Mouse (Mus musculus) liver, embryonic 16.5 days (tissue): ENCODE measurements around the gene Trpm3. TPM values are rescaled to one million over a fixed set of nuclear protein-coding genes. Genes with fewer than 3 reads are reported as not detected.

Experiments
- ATAC-seq: fragments of 200-750 bp; cut with Nextera tagmentation; 2 replicates; pipeline ENCODE4 v1.8.0; 2017; ENCODE audit warnings: low read depth, mild to moderate bottlenecking, moderate number of reproducible peaks, moderate library complexity
- H3K27ac ChIP-seq: fragments of 300-500 bp; sonication (generic); 2 replicates; pipeline ENCODE4 v1.5.1; 2014; ENCODE audit warnings: mild to moderate bottlenecking, low read length
- H3K27me3 ChIP-seq: fragments of 300-500 bp; sonication (generic); 2 replicates; pipeline ENCODE4 v1.6.1; 2014; ENCODE audit warnings: low read depth, low read length, mixed read lengths; ENCODE audit not compliant: control insufficient read depth, insufficient read depth
- H3K36me3 ChIP-seq: fragments of 300-500 bp; sonication (generic); 2 replicates; pipeline ENCODE4 v1.6.1; 2014; ENCODE audit warnings: mild to moderate bottlenecking; ENCODE audit not compliant: control insufficient read depth, insufficient read depth
- H3K4me1 ChIP-seq: fragments of 300-500 bp; sonication (generic); 2 replicates; pipeline ENCODE4 v1.6.1; 2014; ENCODE audit warnings: low read depth, low read length, mixed read lengths; ENCODE audit not compliant: control insufficient read depth
- H3K4me2 ChIP-seq: fragments of 300-500 bp; sonication (generic); 2 replicates; pipeline ENCODE4 v1.6.1; 2014; ENCODE audit warnings: low read depth, low read length, mixed read lengths
- H3K4me3 ChIP-seq: fragments of 300-500 bp; sonication (generic); 2 replicates; pipeline ENCODE4 v1.5.1; 2014; ENCODE audit warnings: low read depth, mild to moderate bottlenecking, low read length
- H3K9ac ChIP-seq: fragments of 300-500 bp; sonication (generic); 2 replicates; pipeline ENCODE4 v1.6.1; 2014; ENCODE audit warnings: low read depth, low read length
- H3K9me3 ChIP-seq: fragments of 300-500 bp; sonication (generic); replicated peaks from 2 replicates; pipeline ENCODE4 v1.6.1; 2016; ENCODE audit warnings: low read length; ENCODE audit not compliant: control insufficient read depth
- WGBS: fragments of 180-500 bp; shearing (Covaris S2); extraction: QIAGEN DNeasy Blood & Tissue Kit; methylation state at CpG from one replicate; pipeline ENCODE4 v1.1.7; 2014; ENCODE audit not compliant: insufficient replicate concordance; 5-methylcytosine and 5-hydroxymethylcytosine counted together
- polyA plus RNA-seq: library from polyadenylated mRNA; unstranded; fragments of >200 nt; fragmentation: Nextera tagmentation; extraction: Ambion mirVana; gene quantifications from 2 replicates; pipeline ENCODE4 v1.2.1, GENCODE M21; 2015

Gene Trpm3
- polyA plus RNA-seq, 1 experiment from 2014 or later, result 0.04 TPM

DNA sequence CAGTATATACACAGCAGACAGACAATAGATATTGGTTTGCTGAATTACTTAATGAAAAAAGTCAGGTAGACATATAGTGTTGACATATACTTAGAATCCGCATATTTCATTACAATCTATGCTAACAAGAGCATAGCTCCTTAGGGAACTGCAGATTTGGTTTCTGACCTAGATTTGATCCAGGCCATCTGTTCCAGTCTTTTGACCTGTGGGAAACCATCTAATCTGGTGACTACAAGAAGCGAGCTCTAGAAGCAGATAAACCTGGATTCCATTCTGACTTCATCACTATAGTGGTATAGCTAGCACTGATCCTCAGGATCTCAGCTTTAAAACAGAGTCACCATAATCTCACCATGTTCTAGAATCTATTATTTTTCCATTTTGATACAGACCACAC is 665.5 kb downstream of the Trpm3 start:
- Histone ChIP-seq H3K9ac (no peak overlapping the region), H3K27me3 (no peaks in the 10 kb centered on the region), H3K9me3 (no peaks in the 10 kb centered on the region), H3K4me2 (no peak overlapping the region), H3K27ac (no peak overlapping the region), H3K4me3 (no peak overlapping the region), H3K4me1 (no peaks in the 10 kb centered on the region), H3K36me3 (no peaks in the 10 kb centered on the region)
- ATAC-seq, result no peak
- WGBS, result 42% methylated on average over 2 of the region's 2 CpGs

DNA sequence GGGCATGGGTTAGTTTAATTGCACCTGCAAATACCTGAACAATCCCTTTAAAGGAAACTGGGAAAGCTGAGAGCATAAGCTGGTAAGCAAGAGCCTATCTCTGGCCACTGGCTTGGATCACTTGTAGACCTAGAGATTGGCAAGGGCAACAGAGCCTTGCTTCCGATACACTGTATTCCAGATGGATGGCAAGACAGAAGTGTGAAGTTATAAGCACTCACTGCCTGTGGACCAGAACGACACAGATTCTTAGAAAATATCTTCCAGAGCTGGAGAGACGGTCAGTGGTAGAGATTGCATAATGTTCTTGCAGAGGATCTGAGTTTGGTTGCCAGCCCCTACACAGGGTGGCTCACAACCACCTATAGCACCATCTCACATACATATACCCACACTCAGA is 671.4 kb downstream of the Trpm3 start:
- H3K27me3 ChIP-seq, result no peaks in the 10 kb centered on the region
- no peak overlapping the region for H3K4me3 ChIP-seq
- H3K4me1 ChIP-seq, result no peaks in the 10 kb centered on the region
- H3K27ac ChIP-seq, result no peak overlapping the region
- WGBS, result 60% methylated on average over 3 of the region's 3 CpGs
- H3K36me3 ChIP-seq, result no peaks in the 10 kb centered on the region
- ATAC-seq, result no peak
- no peak overlapping the region for H3K9ac ChIP-seq
- H3K4me2 ChIP-seq, result no peak overlapping the region
- H3K9me3 ChIP-seq, result no peaks in the 10 kb centered on the region

GRCm38 (mm10) chr19:22821741-22822140 is 682.9 kb downstream of the Trpm3 start:
- no peaks in the 10 kb centered on the region for H3K27me3 ChIP-seq
- 61% methylated on average over 8 of the region's 8 CpGs for WGBS
- H3K4me2 ChIP-seq, result no peak overlapping the region
- no peak overlapping the region for H3K9ac ChIP-seq
- no peak overlapping the region for H3K4me3 ChIP-seq
- no peak for ATAC-seq
- H3K36me3 ChIP-seq, result no peaks in the 10 kb centered on the region
- H3K4me1 ChIP-seq, result no peaks in the 10 kb centered on the region
- H3K27ac ChIP-seq, result no peak overlapping the region
- no peaks in the 10 kb centered on the region for H3K9me3 ChIP-seq

DNA sequence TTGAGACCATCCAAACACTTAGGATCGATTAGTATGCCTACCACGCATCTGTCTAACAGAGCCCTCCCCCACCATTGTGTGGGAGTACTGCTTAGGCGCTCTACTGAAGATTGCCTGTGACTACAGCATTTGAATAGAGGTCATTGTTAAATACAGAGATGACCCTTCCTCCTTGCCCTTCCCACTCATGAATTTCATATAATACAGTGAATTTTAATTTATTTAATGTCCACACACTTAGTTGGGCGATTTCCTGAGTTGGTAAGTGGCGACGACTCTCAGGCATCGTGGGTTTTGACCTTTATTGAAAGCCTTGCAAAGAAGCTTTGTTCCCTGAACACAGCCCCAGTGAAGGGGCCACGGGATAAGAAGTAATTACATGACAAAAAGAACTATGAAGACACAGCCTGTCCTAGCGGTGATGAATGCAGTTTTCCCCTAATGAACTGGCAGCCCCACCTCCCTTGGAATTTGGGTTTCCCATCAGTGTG is 684.7 kb downstream of the Trpm3 start:
- Histone ChIP-seq H3K9me3 (no peaks in the 10 kb centered on the region), H3K4me2 (no peak overlapping the region), H3K4me1 (no peaks in the 10 kb centered on the region), H3K27me3 (no peaks in the 10 kb centered on the region), H3K36me3 (no peaks in the 10 kb centered on the region), H3K9ac (no peak overlapping the region), H3K4me3 (no peak overlapping the region), H3K27ac (no peak overlapping the region)
- ATAC-seq, result no peak
- 65% methylated on average over 9 of the region's 9 CpGs for WGBS

- Histone ChIP-seq H3K36me3 (no peaks in the 10 kb centered on the region), H3K9me3 (no peaks in the 10 kb centered on the region), H3K27ac (no peak overlapping the region), H3K9ac (no peak overlapping the region), H3K27me3 (no peaks in the 10 kb centered on the region), H3K4me3 (no peak overlapping the region), H3K4me2 (no peak overlapping the region), H3K4me1 (no peaks in the 10 kb centered on the region)
- ATAC-seq, result no peak
- 67% methylated on average over 1 of the region's 1 CpGs for WGBS
Measured at GRCm38 (mm10) chr19:22825812-22826211, 687.0 kb downstream of the Trpm3 start.

DNA sequence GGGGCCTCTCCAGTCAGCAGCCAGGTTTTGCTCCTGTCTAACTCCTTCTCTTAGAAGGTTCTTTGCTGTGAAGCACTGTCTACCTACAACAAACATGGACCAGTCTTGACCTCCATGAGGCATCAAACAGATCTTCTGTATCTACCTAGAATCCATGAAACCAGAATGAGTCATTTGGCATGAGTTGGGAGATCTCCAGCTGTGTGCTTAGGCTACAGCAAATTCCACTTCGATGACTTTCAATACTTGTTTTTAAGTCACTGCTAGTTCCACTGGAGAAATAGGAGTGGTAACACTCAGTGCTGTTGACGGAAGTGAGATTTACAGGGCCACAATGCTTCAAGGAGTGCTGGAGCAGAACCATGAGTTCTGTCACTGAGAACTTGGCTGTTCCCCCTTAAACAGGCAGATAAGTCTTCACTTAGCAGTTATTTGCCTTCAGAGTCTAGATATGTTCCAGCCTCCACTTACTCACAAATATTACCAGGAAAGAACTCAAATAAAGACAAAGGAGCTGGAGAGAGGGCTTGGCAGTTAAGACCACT is 689.4 kb downstream of the Trpm3 start:
- no peak overlapping the region for H3K4me3 ChIP-seq
- no peak overlapping the region for H3K27ac ChIP-seq
- no peak overlapping the region for H3K9ac ChIP-seq
- H3K4me2 ChIP-seq, result no peak overlapping the region
- ATAC-seq, result no peak
- no peaks in the 10 kb centered on the region for H3K27me3 ChIP-seq
- WGBS, result 42% methylated on average over 2 of the region's 2 CpGs
- H3K4me1 ChIP-seq, result no peaks in the 10 kb centered on the region
- H3K9me3 ChIP-seq, result no peaks in the 10 kb centered on the region
- H3K36me3 ChIP-seq, result no peaks in the 10 kb centered on the region

DNA sequence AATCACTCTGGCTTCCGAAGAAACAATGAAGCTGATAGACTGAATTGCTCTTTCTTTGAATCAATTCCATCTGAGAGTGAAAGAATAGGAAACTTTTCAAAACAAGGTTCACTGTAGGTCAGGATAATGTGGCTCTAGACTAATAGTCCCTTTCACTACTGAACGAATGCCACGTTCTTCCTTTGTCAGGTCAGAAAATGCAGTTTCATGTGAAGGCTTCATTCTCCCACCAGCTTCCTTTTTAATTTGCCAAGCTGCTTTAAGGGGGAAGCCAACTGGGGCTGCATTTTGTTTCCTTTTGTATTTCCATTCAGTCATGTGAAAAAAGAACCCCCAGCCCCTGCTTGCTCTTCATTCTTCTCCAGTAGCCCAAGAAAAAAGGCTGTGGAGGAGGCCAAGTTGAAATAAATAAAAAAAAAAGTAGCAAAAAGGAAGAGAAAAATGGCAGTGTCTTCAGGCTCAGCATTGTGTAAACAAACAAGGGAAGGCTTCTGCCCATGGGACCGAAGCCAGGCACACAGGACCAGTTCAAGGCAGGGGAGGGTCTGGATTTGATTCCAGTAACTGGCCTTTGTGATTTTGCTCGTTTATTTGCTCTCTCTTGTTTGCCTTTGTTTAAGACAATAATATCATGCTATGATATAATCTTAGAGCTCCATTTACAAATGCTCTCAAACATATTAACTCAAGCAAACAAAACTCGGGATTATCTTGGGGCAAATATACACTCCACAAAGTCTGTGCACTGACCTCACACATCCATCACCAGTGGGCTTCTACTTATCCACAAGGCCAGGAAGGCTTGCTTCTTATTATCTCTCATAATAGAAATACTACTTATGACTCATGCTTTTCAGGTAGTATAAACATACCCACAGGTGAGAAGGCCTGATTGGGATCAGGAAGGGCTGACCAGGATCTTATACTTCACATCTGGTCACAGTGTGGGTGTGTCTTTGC is 702.5 kb downstream of the Trpm3 start:
- H3K27me3 ChIP-seq, result no peaks in the 10 kb centered on the region
- no peak overlapping the region for H3K9ac ChIP-seq
- no peaks in the 10 kb centered on the region for H3K36me3 ChIP-seq
- no peak overlapping the region for H3K4me3 ChIP-seq
- no peak for ATAC-seq
- no peaks in the 10 kb centered on the region for H3K9me3 ChIP-seq
- 46% methylated on average over 6 of the region's 6 CpGs for WGBS
- no peaks in the 10 kb centered on the region for H3K4me1 ChIP-seq
- no peak overlapping the region for H3K27ac ChIP-seq
- no peak overlapping the region for H3K4me2 ChIP-seq

- Histone ChIP-seq H3K9me3 (no peaks in the 10 kb centered on the region), H3K4me2 (no peak overlapping the region), H3K27ac (no peak overlapping the region), H3K4me1 (no peaks in the 10 kb centered on the region), H3K9ac (no peak overlapping the region), H3K4me3 (no peak overlapping the region), H3K36me3 (no peaks in the 10 kb centered on the region), H3K27me3 (no peaks in the 10 kb centered on the region)
- no peak for ATAC-seq
- 44% methylated on average over 2 of the region's 2 CpGs for WGBS
Measured at GRCm38 (mm10) chr19:22842697-22843096, 703.9 kb downstream of the Trpm3 start.

GRCm38 (mm10) chr19:22847696-22848095 is 708.9 kb downstream of the Trpm3 start:
- Histone ChIP-seq H3K27ac (no peak overlapping the region), H3K4me1 (no peaks in the 10 kb centered on the region), H3K9ac (no peak overlapping the region), H3K27me3 (no peaks in the 10 kb centered on the region), H3K9me3 (no peaks in the 10 kb centered on the region), H3K4me3 (no peak overlapping the region), H3K4me2 (no peak overlapping the region), H3K36me3 (no peaks in the 10 kb centered on the region)
- ATAC-seq, result no peak
- 53% methylated on average over 12 of the region's 12 CpGs for WGBS
